Mouse (Mus musculus) liver, embryonic 14.5 days (tissue): ENCODE data around the gene Ddx55.

Experiments
- CTCF ChIP-seq: IDR thresholded peaks from 2 replicates; pipeline ENCODE4 v1.5.1; 2016; ENCODE audit warnings: antibody characterized with exemption, low read depth, control low read depth
- EP300 ChIP-seq: IDR thresholded peaks from 2 replicates; pipeline ENCODE4 v1.6.1; 2016; ENCODE audit warnings: antibody characterized with exemption, low read depth

DNA sequence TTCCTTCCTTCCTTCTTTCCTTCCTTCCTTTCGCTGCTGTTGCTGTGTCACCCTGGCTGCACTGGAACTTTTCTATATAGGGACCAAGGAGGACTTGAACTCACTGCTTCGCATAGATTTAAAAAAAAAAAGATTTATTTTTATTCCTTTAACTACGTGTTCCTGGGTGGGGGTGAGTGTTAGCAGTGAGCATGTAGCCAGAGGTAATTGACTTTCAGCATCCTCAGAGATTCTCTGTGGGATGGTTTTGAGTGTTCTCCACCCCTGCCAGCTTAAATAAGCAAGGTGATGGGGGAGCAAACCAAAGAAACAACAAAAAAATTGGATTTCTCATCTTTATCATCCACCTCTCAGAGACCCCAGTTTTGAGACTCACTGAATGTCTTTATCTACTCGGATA, 12.8 kb upstream of the Ddx55 start:
- TF ChIP-seq CTCF (no peak), EP300 (no peak)
